Mouse (Mus musculus) ovary, postnatal 10 days (tissue): ENCODE measurements around the gene Ift122.

Experiments used
- DNase-seq: peaks from one replicate; pipeline ENCODE4 v3.0.0; 2022; ENCODE audit warnings: low spot score

Ift122 gene

GRCm38 (mm10) chr6:115959151-115959691 lies 106.0 kb downstream of the Ift122 start:
- DNase-seq = peak; percentile 54

- no peak for DNase-seq
Observed at GRCm38 (mm10) chr6:115960322-115960721, 107.1 kb downstream of the Ift122 start.

- no peak for DNase-seq
Observed at GRCm38 (mm10) chr6:115961743-115962142, 108.5 kb downstream of the Ift122 start.

GRCm38 (mm10) chr6:115962439-115963085 lies 109.3 kb downstream of the Ift122 start:
- no peak for DNase-seq

- DNase-seq = no peak
Observed at GRCm38 (mm10) chr6:115963656-115964055, 110.4 kb downstream of the Ift122 start.

GRCm38 (mm10) chr6:115966227-115966966 lies 113.1 kb downstream of the Ift122 start:
- DNase-seq = no peak

GRCm38 (mm10) chr6:115967291-115967880 lies 114.1 kb downstream of the Ift122 start:
- DNase-seq = no peak

GRCm38 (mm10) chr6:115968086-115968485 lies 114.8 kb downstream of the Ift122 start:
- no peak for DNase-seq

GRCm38 (mm10) chr6:115968700-115969099 lies 115.4 kb downstream of the Ift122 start:
- DNase-seq = no peak

GRCm38 (mm10) chr6:115969103-115969502 lies 115.8 kb downstream of the Ift122 start:
- DNase-seq = no peak

- DNase-seq = no peak
Observed at GRCm38 (mm10) chr6:115969952-115970351, 116.7 kb downstream of the Ift122 start.

GRCm38 (mm10) chr6:115971273-115972060 lies 118.2 kb downstream of the Ift122 start:
- no peak for DNase-seq

- DNase-seq = no peak
Observed at GRCm38 (mm10) chr6:115972083-115972764, 119.0 kb downstream of the Ift122 start.

GRCm38 (mm10) chr6:115973139-115973875 lies 120.0 kb downstream of the Ift122 start:
- no peak for DNase-seq

- no peak for DNase-seq
Observed at GRCm38 (mm10) chr6:115973881-115974662, 120.8 kb downstream of the Ift122 start.

GRCm38 (mm10) chr6:115975606-115976005 lies 122.3 kb downstream of the Ift122 start:
- no peak for DNase-seq
